Mouse (Mus musculus): ENCODE measurements around the gene Cd248. TPM values are rescaled to one million over a fixed set of nuclear protein-coding genes. Genes with fewer than 3 reads are reported as not detected.
A peak's percentile ranks its signal among the peaks of the same experiment; 100 is the strongest.

The Cd248 gene
- total RNA-seq, 2 experiments from 2014 or later, result 45.2 to 60.2 TPM

- peak; percentile 31 for DNase-seq
Measured at GRCm38 (mm10) chr19:5052166-5052822, 15.6 kb upstream of the Cd248 start.

GRCm38 (mm10) chr19:5052853-5053252, 15.0 kb upstream of the Cd248 start:
- no peak for DNase-seq

- peak; percentile 73 for DNase-seq
Measured at GRCm38 (mm10) chr19:5053909-5054308, 14.0 kb upstream of the Cd248 start.

- DNase-seq, result peak; percentile 32
Measured at GRCm38 (mm10) chr19:5056251-5056650, 11.6 kb upstream of the Cd248 start.

GRCm38 (mm10) chr19:5057876-5058775, 9.8 kb upstream of the Cd248 start:
- DNase-seq, result no peak

GRCm38 (mm10) chr19:5058801-5059771, 8.8 kb upstream of the Cd248 start:
- DNase-seq, result peak; percentile 34

GRCm38 (mm10) chr19:5060365-5061330, 7.2 kb upstream of the Cd248 start:
- no peak for DNase-seq

GRCm38 (mm10) chr19:5062041-5062440, 5.8 kb upstream of the Cd248 start:
- no peak for DNase-seq

- peak; percentile 43 for DNase-seq
Measured at GRCm38 (mm10) chr19:5062446-5062845, 5.4 kb upstream of the Cd248 start.

- no peak for DNase-seq
Measured at GRCm38 (mm10) chr19:5065104-5065503, 2.8 kb upstream of the Cd248 start.

GRCm38 (mm10) chr19:5067040-5067799, 658 bp upstream of the Cd248 start:
- no peak for DNase-seq

- DNase-seq, result peak; percentile 32
Measured at GRCm38 (mm10) chr19:5068570-5069234, 824 bp downstream of the Cd248 start.

- DNase-seq, result no peak
Measured at GRCm38 (mm10) chr19:5069486-5069885, 1.6 kb downstream of the Cd248 start.

GRCm38 (mm10) chr19:5069978-5070377, 2.1 kb downstream of the Cd248 start:
- no peak for DNase-seq

- no peak for DNase-seq
Measured at GRCm38 (mm10) chr19:5071077-5071476, 3.2 kb downstream of the Cd248 start.

GRCm38 (mm10) chr19:5071545-5072369, 3.9 kb downstream of the Cd248 start:
- peak; percentile 56 for DNase-seq

GRCm38 (mm10) chr19:5072389-5073019, 4.6 kb downstream of the Cd248 start:
- no peak for DNase-seq

GRCm38 (mm10) chr19:5073028-5073427, 5.2 kb downstream of the Cd248 start:
- peak; percentile 68 for DNase-seq

All from gastrocnemius, postnatal 10 days (tissue).